Mouse (Mus musculus) small intestine, adult 2 months (tissue): Measurements from ENCODE around the gene Adam19.

ENCODE experiments used
- CTCF ChIP-seq: fragments of 200-500 bp; IDR thresholded peaks from 2 replicates; pipeline ENCODE4 v1.5.1; 2012; ENCODE audit warnings: low read depth, mild to moderate bottlenecking, control low read depth, inconsistent platforms, low read length, moderate library complexity, mixed read lengths; ENCODE audit not compliant: insufficient replicate concordance, insufficient read length; ENCODE audit errors: extremely low read depth
- POLR2A ChIP-seq: fragments of 200-500 bp; IDR thresholded peaks from 2 replicates; pipeline ENCODE4 v1.6.1; 2012; ENCODE audit warnings: low read depth, mild to moderate bottlenecking, control low read depth, inconsistent platforms, low read length, moderate library complexity

GRCm38 (mm10) chr11:46168506-46168905, 112.7 kb downstream of the Adam19 start:
- TF ChIP-seq CTCF (no peak), POLR2A (no peak)
